Mouse (Mus musculus) bone marrow, adult 2 months (tissue): ENCODE results near the gene Pard3b. TPM values are rescaled to one million over a fixed set of nuclear protein-coding genes. Genes with fewer than 3 reads are reported as not detected.

Experiments
- H3K27ac ChIP-seq: fragments of 200-500 bp; 2 replicates; pipeline ENCODE4 v1.5.1; 2012; ENCODE audit warnings: low read depth, mild to moderate bottlenecking, control low read depth, inconsistent platforms, low read length; ENCODE audit not compliant: control insufficient read depth, poor library complexity, insufficient read depth
- H3K4me1 ChIP-seq: fragments of 200-500 bp; 2 replicates; pipeline ENCODE4 v1.6.1; 2011; ENCODE audit warnings: low read length; ENCODE audit not compliant: control insufficient read depth, insufficient read depth
- H3K4me3 ChIP-seq: fragments of 200-500 bp; replicated peaks from 2 replicates; pipeline ENCODE3; 2011; ENCODE audit warnings: mild to moderate bottlenecking, low read depth, low read length, control low read depth; ENCODE audit not compliant: control insufficient read depth
- CTCF ChIP-seq: fragments of 200-500 bp; IDR thresholded peaks from 2 replicates; pipeline ENCODE4 v1.5.1; 2011; ENCODE audit warnings: low read length, control low read depth; ENCODE audit not compliant: control insufficient read depth, insufficient read depth
- POLR2A ChIP-seq: fragments of 200-500 bp; IDR thresholded peaks from 2 replicates; pipeline ENCODE4 v1.6.1; 2011; ENCODE audit warnings: low read depth, mild to moderate bottlenecking, control low read depth, low read length, borderline replicate concordance; ENCODE audit not compliant: control insufficient read depth
- WGBS: fragments of 180-500 bp; shearing (Covaris S2); methylation state at CpG from one replicate; pipeline ENCODE4 v1.1.7; 2018; 5-methylcytosine and 5-hydroxymethylcytosine counted together
- polyA plus RNA-seq: library from polyadenylated mRNA; stranded (reverse); fragments of >200 nt; gene quantifications from 2 replicates; pipeline ENCODE4 v1.2.4, GENCODE M21; 2011; ENCODE audit warnings: low replicate concordance; ENCODE audit not compliant: missing spikeins, insufficient read depth, insufficient read length

The Pard3b gene
- polyA plus RNA-seq, 1 experiment: 9.7 TPM

- 80% methylated on average over 3 of the region's 3 CpGs for WGBS
- Histone ChIP-seq H3K4me1 (no peaks in the 10 kb centered on the region), H3K4me3 (no peak overlapping the region), H3K27ac (no peak overlapping the region)
- TF ChIP-seq POLR2A (no peak), CTCF (no peak)
These were observed 359.1 kb downstream of the Pard3b start for GRCm38 (mm10) chr1:61997711-61998110.

- Histone ChIP-seq H3K4me3 (no peak overlapping the region), H3K27ac (no peak overlapping the region), H3K4me1 (no peaks in the 10 kb centered on the region; the same call in 1 of the 2 replicates)
- TF ChIP-seq POLR2A (no peak), CTCF (no peak)
- WGBS: 84% methylated on average over 2 of the region's 2 CpGs
These were observed 370.2 kb downstream of the Pard3b start for GRCm38 (mm10) chr1:62008811-62009210.

- H3K4me1 ChIP-seq: no peaks in the 10 kb centered on the region
- no peak overlapping the region for H3K4me3 ChIP-seq
- TF ChIP-seq POLR2A (no peak), CTCF (no peak)
- H3K27ac ChIP-seq: no peak overlapping the region
- 82% methylated on average over 4 of the region's 4 CpGs for WGBS
These were observed 373.1 kb downstream of the Pard3b start for GRCm38 (mm10) chr1:62011712-62012111.

GRCm38 (mm10) chr1:62016536-62017300 is 378.1 kb downstream of the Pard3b start:
- no peak overlapping the region for H3K27ac ChIP-seq
- H3K4me3 ChIP-seq: no peak overlapping the region
- H3K4me1 ChIP-seq: no peaks in the 10 kb centered on the region
- TF ChIP-seq CTCF (no peak), POLR2A (no peak)
- 80% methylated on average over 5 of the region's 5 CpGs for WGBS

- TF ChIP-seq CTCF (no peak), POLR2A (no peak)
- Histone ChIP-seq H3K4me3 (no peak overlapping the region), H3K27ac (no peak overlapping the region), H3K4me1 (no peaks in the 10 kb centered on the region)
- WGBS: 75% methylated on average over 5 of the region's 5 CpGs
These were observed 379.7 kb downstream of the Pard3b start for GRCm38 (mm10) chr1:62018276-62018675.

- Histone ChIP-seq H3K27ac (no peak overlapping the region), H3K4me3 (no peak overlapping the region), H3K4me1 (no peaks in the 10 kb centered on the region)
- TF ChIP-seq CTCF (no peak), POLR2A (no peak)
These were observed 381.1 kb downstream of the Pard3b start for GRCm38 (mm10) chr1:62019743-62020142.

GRCm38 (mm10) chr1:62041718-62042117 is 403.1 kb downstream of the Pard3b start:
- TF ChIP-seq POLR2A (no peak), CTCF (no peak)
- no peaks in the 10 kb centered on the region for H3K4me1 ChIP-seq
- no peak overlapping the region for H3K4me3 ChIP-seq
- H3K27ac ChIP-seq: no peak overlapping the region
- WGBS: 6% methylated on average over 3 of the region's 3 CpGs

GRCm38 (mm10) chr1:62048592-62048991 is 410.0 kb downstream of the Pard3b start:
- no peak overlapping the region for H3K27ac ChIP-seq
- H3K4me1 ChIP-seq: no peaks in the 10 kb centered on the region; the same call in 1 of the 2 replicates
- TF ChIP-seq CTCF (no peak), POLR2A (no peak)
- whole genome bisulfite sequencing: 68% methylated on average over 4 of the region's 4 CpGs
- no peak overlapping the region for H3K4me3 ChIP-seq
